Mouse (Mus musculus): ENCODE results near the gene Sel1l2. TPM values are rescaled to one million over a fixed set of nuclear protein-coding genes. Genes with fewer than 3 reads are reported as not detected.

Sel1l2 gene
- polyA plus RNA-seq, 1 experiment from 2014 or later: not detected

GRCm38 (mm10) chr2:140242398-140242797, 147.1 kb downstream of the Sel1l2 start:
- Histone ChIP-seq H3K9ac (replicated peaks; ENCODE audit: low read length) (no peak overlapping the region), H3K9me3 (ENCODE audit: control insufficient read depth, low read length) (no peaks in the 10 kb centered on the region), H3K4me1 (ENCODE audit: control insufficient read depth, insufficient read depth, low read length) (peaks cover 5% of the 10 kb centered on the region; the same call in 1 of the 2 replicates), H3K4me2 (ENCODE audit: low read length) (no peak overlapping the region), H3K27ac (replicated peaks; ENCODE audit: low read depth, low read length) (0 out of 2 replicates have a peak overlapping the region, but pooled peaks have one; percentile 26), H3K4me3 (replicated peaks; ENCODE audit: low read depth, low read length) (no peak overlapping the region), H3K27me3 (ENCODE audit: control insufficient read depth, insufficient read depth, low read length) (no peaks in the 10 kb centered on the region; the same call in 1 of the 2 replicates), H3K36me3 (ENCODE audit: control insufficient read depth, insufficient read depth, low read length) (no peaks in the 10 kb centered on the region)
- no peak for ATAC-seq (ENCODE audit: low FRiP score, low TSS enrichment)
- DNase-seq: no peak
- 51% methylated on average over 5 of the region's 5 CpGs for WGBS

- Histone ChIP-seq H3K4me1 (ENCODE audit: control insufficient read depth, insufficient read depth, low read length) (no peaks in the 10 kb centered on the region), H3K4me2 (ENCODE audit: low read length) (0 out of 2 replicates have a peak overlapping the region, but pooled peaks have one; percentile 4), H3K9me3 (ENCODE audit: control insufficient read depth, low read length) (no peaks in the 10 kb centered on the region), H3K9ac (replicated peaks; ENCODE audit: low read length) (no peak overlapping the region), H3K27me3 (ENCODE audit: control insufficient read depth, insufficient read depth, low read length) (no peaks in the 10 kb centered on the region; the same call in 1 of the 2 replicates), H3K4me3 (replicated peaks; ENCODE audit: low read depth, low read length) (no peak overlapping the region), H3K27ac (replicated peaks; ENCODE audit: low read depth, low read length) (no peak overlapping the region), H3K36me3 (ENCODE audit: control insufficient read depth, insufficient read depth, low read length) (no peaks in the 10 kb centered on the region)
- WGBS: 53% methylated on average over 6 of the region's 6 CpGs
- DNase-seq: peak; percentile 65
- 0 out of 2 replicates have a peak, but pooled peaks have one; percentile 40 for ATAC-seq (ENCODE audit: low FRiP score, low TSS enrichment)
These were observed 152.3 kb downstream of the Sel1l2 start for GRCm38 (mm10) chr2:140237245-140237644.

- Histone ChIP-seq H3K4me1 (ENCODE audit: control insufficient read depth, insufficient read depth, low read length) (no peaks in the 10 kb centered on the region), H3K9ac (replicated peaks; ENCODE audit: low read length) (no peak overlapping the region), H3K9me3 (ENCODE audit: control insufficient read depth, low read length) (no peaks in the 10 kb centered on the region), H3K4me2 (ENCODE audit: low read length) (no peak overlapping the region), H3K27ac (replicated peaks; ENCODE audit: low read depth, low read length) (no peak overlapping the region), H3K4me3 (replicated peaks; ENCODE audit: low read depth, low read length) (no peak overlapping the region), H3K27me3 (ENCODE audit: control insufficient read depth, insufficient read depth, low read length) (no peaks in the 10 kb centered on the region), H3K36me3 (ENCODE audit: control insufficient read depth, insufficient read depth, low read length) (no peaks in the 10 kb centered on the region)
- WGBS: 61% methylated on average over 1 of the region's 1 CpGs
- ATAC-seq (ENCODE audit: low FRiP score, low TSS enrichment) (no peak), DNase-seq (no peak)
These were observed 159.2 kb downstream of the Sel1l2 start for GRCm38 (mm10) chr2:140230295-140230694.

GRCm38 (mm10) chr2:140220325-140220724, 169.2 kb downstream of the Sel1l2 start:
- ATAC-seq (ENCODE audit: low FRiP score, low TSS enrichment): no peak
- H3K9ac ChIP-seq (replicated peaks; ENCODE audit: low read length): no peak overlapping the region
- 40% methylated on average over 8 of the region's 8 CpGs for WGBS
- H3K4me3 ChIP-seq (replicated peaks; ENCODE audit: low read depth, low read length): no peak overlapping the region
- no peaks in the 10 kb centered on the region for H3K27me3 ChIP-seq (ENCODE audit: control insufficient read depth, insufficient read depth, low read length)
- no peaks in the 10 kb centered on the region for H3K36me3 ChIP-seq (ENCODE audit: control insufficient read depth, insufficient read depth, low read length)
- no peaks in the 10 kb centered on the region for H3K4me1 ChIP-seq (ENCODE audit: control insufficient read depth, insufficient read depth, low read length)
- DNase-seq: peak; percentile 12
- H3K4me2 ChIP-seq (ENCODE audit: low read length): no peak overlapping the region
- H3K27ac ChIP-seq (replicated peaks; ENCODE audit: low read depth, low read length): no peak overlapping the region
- H3K9me3 ChIP-seq (ENCODE audit: control insufficient read depth, low read length): no peaks in the 10 kb centered on the region

- no peaks in the 10 kb centered on the region for H3K36me3 ChIP-seq (ENCODE audit: control insufficient read depth, insufficient read depth, low read length)
- H3K27ac ChIP-seq (replicated peaks; ENCODE audit: low read depth, low read length): no peak overlapping the region
- H3K27me3 ChIP-seq (ENCODE audit: control insufficient read depth, insufficient read depth, low read length): no peaks in the 10 kb centered on the region
- no peak overlapping the region for H3K9ac ChIP-seq (replicated peaks; ENCODE audit: low read length)
- no peak for ATAC-seq (ENCODE audit: low FRiP score, low TSS enrichment)
- H3K4me2 ChIP-seq (ENCODE audit: low read length): no peak overlapping the region
- no peaks in the 10 kb centered on the region for H3K4me1 ChIP-seq (ENCODE audit: control insufficient read depth, insufficient read depth, low read length)
- 88% methylated on average over 1 of the region's 1 CpGs for WGBS
- H3K9me3 ChIP-seq (ENCODE audit: control insufficient read depth, low read length): no peaks in the 10 kb centered on the region
- DNase-seq: no peak
- no peak overlapping the region for H3K4me3 ChIP-seq (replicated peaks; ENCODE audit: low read depth, low read length)
These were observed 173.5 kb downstream of the Sel1l2 start for GRCm38 (mm10) chr2:140215965-140216364.

GRCm38 (mm10) chr2:140215415-140215814, 174.1 kb downstream of the Sel1l2 start:
- 84% methylated on average over 2 of the region's 2 CpGs for WGBS
- Histone ChIP-seq H3K4me3 (replicated peaks; ENCODE audit: low read depth, low read length) (no peak overlapping the region), H3K9me3 (ENCODE audit: control insufficient read depth, low read length) (no peaks in the 10 kb centered on the region), H3K27ac (replicated peaks; ENCODE audit: low read depth, low read length) (no peak overlapping the region), H3K27me3 (ENCODE audit: control insufficient read depth, insufficient read depth, low read length) (no peaks in the 10 kb centered on the region), H3K4me2 (ENCODE audit: low read length) (no peak overlapping the region), H3K9ac (replicated peaks; ENCODE audit: low read length) (no peak overlapping the region), H3K36me3 (ENCODE audit: control insufficient read depth, insufficient read depth, low read length) (no peaks in the 10 kb centered on the region), H3K4me1 (ENCODE audit: control insufficient read depth, insufficient read depth, low read length) (no peaks in the 10 kb centered on the region)
- ATAC-seq (ENCODE audit: low FRiP score, low TSS enrichment) (no peak), DNase-seq (no peak)

GRCm38 (mm10) chr2:140214519-140215027, 174.9 kb downstream of the Sel1l2 start:
- Histone ChIP-seq H3K9me3 (ENCODE audit: control insufficient read depth, low read length) (no peaks in the 10 kb centered on the region), H3K27ac (replicated peaks; ENCODE audit: low read depth, low read length) (no peak overlapping the region), H3K4me1 (ENCODE audit: control insufficient read depth, insufficient read depth, low read length) (no peaks in the 10 kb centered on the region), H3K27me3 (ENCODE audit: control insufficient read depth, insufficient read depth, low read length) (no peaks in the 10 kb centered on the region), H3K9ac (replicated peaks; ENCODE audit: low read length) (no peak overlapping the region), H3K36me3 (ENCODE audit: control insufficient read depth, insufficient read depth, low read length) (no peaks in the 10 kb centered on the region), H3K4me3 (replicated peaks; ENCODE audit: low read depth, low read length) (no peak overlapping the region), H3K4me2 (ENCODE audit: low read length) (no peak overlapping the region)
- ATAC-seq (ENCODE audit: low FRiP score, low TSS enrichment): no peak
- no peak for DNase-seq
- 90% methylated on average over 4 of the region's 4 CpGs for WGBS

- WGBS: 96% methylated on average over 7 of the region's 7 CpGs
These were observed 185.8 kb downstream of the Sel1l2 start for GRCm38 (mm10) chr2:140203756-140204155.

GRCm38 (mm10) chr2:140202573-140202972, 186.9 kb downstream of the Sel1l2 start:
- Histone ChIP-seq H3K27ac (replicated peaks; ENCODE audit: low read depth, low read length) (no peak overlapping the region), H3K27me3 (ENCODE audit: control insufficient read depth, insufficient read depth, low read length) (no peaks in the 10 kb centered on the region), H3K9ac (replicated peaks; ENCODE audit: low read length) (no peak overlapping the region), H3K4me1 (ENCODE audit: control insufficient read depth, insufficient read depth, low read length) (no peaks in the 10 kb centered on the region), H3K4me3 (replicated peaks; ENCODE audit: low read depth, low read length) (no peak overlapping the region), H3K36me3 (ENCODE audit: control insufficient read depth, insufficient read depth, low read length) (peaks cover 47% of the 10 kb centered on the region), H3K4me2 (ENCODE audit: low read length) (no peak overlapping the region), H3K9me3 (ENCODE audit: control insufficient read depth, low read length) (no peaks in the 10 kb centered on the region)
- DNase-seq (no peak), ATAC-seq (ENCODE audit: low FRiP score, low TSS enrichment) (no peak)
- WGBS: 94% methylated on average over 5 of the region's 5 CpGs

More at GRCm38 (mm10) chr2:140203756-140204155, 185.8 kb downstream of the Sel1l2 start:
- no peak for DNase-seq
- no peak overlapping the region for H3K9ac ChIP-seq (replicated peaks; ENCODE audit: low read length)
- H3K4me2 ChIP-seq (ENCODE audit: low read length): no peak overlapping the region
- H3K4me3 ChIP-seq (replicated peaks; ENCODE audit: low read depth, low read length): no peak overlapping the region
- H3K27ac ChIP-seq (replicated peaks; ENCODE audit: low read depth, low read length): no peak overlapping the region
- no peak for ATAC-seq (ENCODE audit: low FRiP score, low TSS enrichment)
- no peaks in the 10 kb centered on the region for H3K4me1 ChIP-seq (ENCODE audit: control insufficient read depth, insufficient read depth, low read length)
- no peaks in the 10 kb centered on the region for H3K9me3 ChIP-seq (ENCODE audit: control insufficient read depth, low read length)
- H3K27me3 ChIP-seq (ENCODE audit: control insufficient read depth, insufficient read depth, low read length): no peaks in the 10 kb centered on the region
- H3K36me3 ChIP-seq (ENCODE audit: control insufficient read depth, insufficient read depth, low read length): peaks cover 42% of the 10 kb centered on the region
